Mouse (Mus musculus) adrenal gland, adult 8-10 months (tissue): Measurements from ENCODE around the gene Gm20388. TPM values are rescaled to one million over a fixed set of nuclear protein-coding genes. Genes with fewer than 3 reads are reported as not detected.

Source experiments
- DNase-seq: peaks from one replicate; pipeline ENCODE4 v3.0.0; 2022
- total RNA-seq, 4 experiments: library from RNA; stranded (reverse); gene quantifications; 2 replicates each; pipeline ENCODE4 v1.2.4; 2022

The Gm20388 gene
- total RNA-seq, 4 experiments from 2014 or later = 1.7 to 16.9 (median 5.8) TPM

- no peak for DNase-seq
These were observed 320.3 kb downstream of the Gm20388 start for GRCm38 (mm10) chr8:120230715-120231614.

GRCm38 (mm10) chr8:120231870-120232269, 321.2 kb downstream of the Gm20388 start:
- DNase-seq = no peak

- no peak for DNase-seq
These were observed 321.8 kb downstream of the Gm20388 start for GRCm38 (mm10) chr8:120232398-120232797.

- no peak for DNase-seq
These were observed 322.3 kb downstream of the Gm20388 start for GRCm38 (mm10) chr8:120232913-120233312.

- no peak for DNase-seq
These were observed 323.8 kb downstream of the Gm20388 start for GRCm38 (mm10) chr8:120234457-120234856.

GRCm38 (mm10) chr8:120234866-120235265, 324.2 kb downstream of the Gm20388 start:
- no peak for DNase-seq

- DNase-seq = no peak
These were observed 332.6 kb downstream of the Gm20388 start for GRCm38 (mm10) chr8:120243222-120243621.

- DNase-seq = no peak
These were observed 333.3 kb downstream of the Gm20388 start for GRCm38 (mm10) chr8:120243916-120244451.

GRCm38 (mm10) chr8:120244553-120244952, 333.9 kb downstream of the Gm20388 start:
- DNase-seq = no peak

- no peak for DNase-seq
These were observed 337.0 kb downstream of the Gm20388 start for GRCm38 (mm10) chr8:120247618-120248017.

GRCm38 (mm10) chr8:120248031-120248430, 337.4 kb downstream of the Gm20388 start:
- DNase-seq = no peak

- no peak for DNase-seq
These were observed 337.8 kb downstream of the Gm20388 start for GRCm38 (mm10) chr8:120248451-120248850.

GRCm38 (mm10) chr8:120249800-120250336, 339.2 kb downstream of the Gm20388 start:
- DNase-seq = no peak

GRCm38 (mm10) chr8:120250750-120251410, 340.2 kb downstream of the Gm20388 start:
- DNase-seq = no peak

GRCm38 (mm10) chr8:120251411-120252035, 340.9 kb downstream of the Gm20388 start:
- DNase-seq = no peak

- no peak for DNase-seq
These were observed 343.0 kb downstream of the Gm20388 start for GRCm38 (mm10) chr8:120253626-120254025.

- DNase-seq = no peak
These were observed 344.9 kb downstream of the Gm20388 start for GRCm38 (mm10) chr8:120255406-120255987.

GRCm38 (mm10) chr8:120256958-120257357, 346.3 kb downstream of the Gm20388 start:
- no peak for DNase-seq

- DNase-seq = no peak
These were observed 348.6 kb downstream of the Gm20388 start for GRCm38 (mm10) chr8:120259206-120259605.

GRCm38 (mm10) chr8:120260677-120261076, 350.0 kb downstream of the Gm20388 start:
- DNase-seq = no peak

GRCm38 (mm10) chr8:120261338-120262120, 350.9 kb downstream of the Gm20388 start:
- DNase-seq = no peak
